Mouse (Mus musculus) liver (tissue): ENCODE measurements around the gene Bhlhb9.

Experiments used
- DNase-seq: peaks from one replicate; pipeline ENCODE4 v3.0.0-alpha.2; 2020; ENCODE audit warnings: mixed read lengths

The Bhlhb9 gene

DNA sequence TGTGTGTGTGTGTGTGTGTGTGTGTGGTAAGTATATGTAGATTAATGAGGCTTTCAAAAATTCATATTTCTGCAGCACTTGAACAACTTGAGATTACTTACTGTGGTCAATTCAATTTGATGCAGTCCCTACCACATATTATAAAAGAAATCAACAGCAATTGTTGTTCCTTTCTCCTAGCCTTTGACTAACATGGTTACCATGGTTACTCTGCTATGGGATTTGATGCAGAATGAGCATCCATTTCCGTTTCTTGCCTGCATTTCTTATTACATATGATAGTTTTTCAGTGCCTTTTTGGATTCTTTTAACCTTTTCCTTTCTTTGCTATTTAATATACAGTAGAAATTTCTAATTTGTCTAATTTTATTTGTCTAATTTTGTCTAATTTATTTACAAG lies 119.7 kb downstream of the Bhlhb9 start:
- DNase-seq: no peak

DNA sequence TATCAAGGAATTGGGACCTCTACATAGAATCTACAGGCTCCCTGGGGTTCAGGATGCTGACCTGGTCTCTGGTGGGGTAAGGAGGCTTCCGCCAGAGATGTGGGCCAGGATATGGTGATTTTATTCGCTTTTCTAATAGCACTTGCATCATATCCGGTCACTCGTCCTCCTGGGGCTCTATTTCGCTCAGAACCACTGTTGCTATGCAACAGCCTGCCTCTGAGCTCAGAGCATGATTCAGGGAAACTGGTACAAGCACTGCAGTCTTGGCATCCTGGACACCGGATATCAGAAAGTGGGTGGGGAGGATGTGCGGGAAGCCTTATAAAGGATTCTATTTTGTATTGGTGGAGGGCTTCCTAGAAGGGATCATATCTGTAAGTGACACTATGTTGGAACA lies 124.8 kb downstream of the Bhlhb9 start:
- DNase-seq: no peak

DNA sequence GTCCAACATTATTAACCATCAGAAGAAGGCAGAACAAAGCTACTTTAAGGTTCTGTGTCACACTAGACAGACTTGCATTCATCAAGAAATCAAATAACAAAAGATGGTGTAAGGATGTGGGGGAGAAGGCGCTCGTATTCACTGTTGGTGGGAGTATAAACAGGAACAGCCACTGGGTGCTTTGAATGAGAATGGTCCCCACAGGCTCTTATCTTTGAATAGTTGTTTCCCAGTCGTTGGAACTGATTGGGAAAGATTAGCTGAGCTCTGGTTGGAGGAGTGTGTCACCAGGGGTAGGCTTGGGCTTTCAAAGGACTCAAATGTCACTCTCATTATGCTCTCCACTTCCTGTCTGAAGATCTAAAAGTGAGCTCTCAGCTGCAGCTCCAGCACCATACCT lies 128.5 kb downstream of the Bhlhb9 start:
- DNase-seq: no peak

DNA sequence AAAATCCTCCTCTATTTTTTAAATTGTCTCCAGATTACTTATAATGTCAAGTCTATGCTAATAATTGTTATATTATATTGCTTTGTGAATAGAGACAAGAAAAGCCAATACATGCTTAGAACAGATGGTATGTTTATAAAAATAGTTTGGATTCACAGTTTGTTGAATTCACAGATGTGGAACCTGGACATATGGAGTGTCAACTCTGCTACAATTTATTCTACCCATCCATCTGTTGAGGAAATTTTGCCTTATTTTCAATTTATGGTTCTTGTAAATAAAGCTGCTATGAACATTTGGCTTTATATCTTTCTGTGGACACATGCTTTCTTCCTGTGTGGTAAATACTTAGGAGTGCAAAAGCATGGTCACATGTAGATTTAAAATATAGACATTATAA lies 131.2 kb downstream of the Bhlhb9 start:
- no peak for DNase-seq

DNA sequence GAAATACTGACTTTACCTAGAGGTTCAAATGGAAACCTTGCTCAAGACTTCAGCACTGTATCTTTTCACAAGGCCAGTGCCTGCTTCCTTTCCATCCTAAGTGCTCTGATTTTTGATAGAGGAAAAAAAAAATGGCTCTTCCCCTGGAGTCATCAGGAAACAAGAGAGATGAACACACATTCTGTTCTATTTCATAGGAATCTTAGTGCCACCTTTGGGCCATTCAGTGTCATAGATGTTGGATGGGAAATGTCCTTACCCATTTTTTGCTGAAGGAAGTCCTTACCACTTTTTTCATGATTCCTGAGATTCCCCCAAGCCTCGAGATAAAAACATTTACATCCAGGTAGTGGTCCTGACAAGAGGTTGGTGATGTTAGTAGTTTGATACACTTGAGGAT lies 139.1 kb downstream of the Bhlhb9 start:
- DNase-seq: no peak
